Mouse (Mus musculus) brain, embryonic 14.5 days (tissue): ENCODE data around the gene Oas3.

Experiments used
- CTCF ChIP-seq: fragments of 200-500 bp; IDR thresholded peaks from 2 replicates; pipeline ENCODE4 v1.5.1; 2012; ENCODE audit warnings: inconsistent platforms, mild to moderate bottlenecking, moderate library complexity, borderline replicate concordance; ENCODE audit not compliant: insufficient read depth, insufficient read length; ENCODE audit errors: extremely low read depth
- POLR2A ChIP-seq: fragments of 200-500 bp; IDR thresholded peaks from 2 replicates; pipeline ENCODE4 v1.6.1; 2012; ENCODE audit warnings: mild to moderate bottlenecking, inconsistent platforms, borderline replicate concordance; ENCODE audit not compliant: poor library complexity, insufficient read depth, insufficient read length, severe bottlenecking; ENCODE audit errors: extremely low read depth

GRCm38 (mm10) chr5:120803596-120803995 is 26.1 kb upstream of the Oas3 start:
- TF ChIP-seq CTCF = no peak
- TF ChIP-seq POLR2A = no peak
